Mouse (Mus musculus) kidney, adult 2 months (tissue): ENCODE data around the gene F11. TPM values are rescaled to one million over a fixed set of nuclear protein-coding genes. Genes with fewer than 3 reads are reported as not detected.

Experiments
- DNase-seq: peaks from one replicate; pipeline ENCODE4 v3.0.0; 2021
- H3K27ac ChIP-seq: fragments of 200-500 bp; 2 replicates; pipeline ENCODE4 v1.5.1; 2012; ENCODE audit warnings: low read depth, low read length, control low read depth, inconsistent platforms; ENCODE audit not compliant: insufficient read depth
- H3K27me3 ChIP-seq: fragments of 200-500 bp; replicated peaks from 2 replicates; pipeline ENCODE4 v1.6.1; 2012; ENCODE audit warnings: mild to moderate bottlenecking, moderate library complexity, low read length, inconsistent platforms; ENCODE audit not compliant: control insufficient read depth, insufficient read depth
- H3K36me3 ChIP-seq: fragments of 200-500 bp; 2 replicates; pipeline ENCODE4 v1.6.1; 2012; ENCODE audit warnings: mild to moderate bottlenecking, moderate library complexity, low read length, inconsistent platforms; ENCODE audit not compliant: control insufficient read depth, insufficient read depth
- H3K4me1 ChIP-seq: fragments of 200-500 bp; 2 replicates; pipeline ENCODE4 v1.6.1; 2011; ENCODE audit warnings: low read length; ENCODE audit not compliant: control insufficient read depth, insufficient read depth
- H3K4me3 ChIP-seq: fragments of 200-500 bp; 2 replicates; pipeline ENCODE4 v1.5.1; 2011; ENCODE audit warnings: mild to moderate bottlenecking, low read depth, low read length, control low read depth; ENCODE audit not compliant: insufficient read depth
- CTCF ChIP-seq: fragments of 200-500 bp; conservative IDR thresholded peaks from 2 replicates; pipeline ENCODE4 v1.5.1; 2011; ENCODE audit warnings: low read depth, mild to moderate bottlenecking, control low read depth, low read length, moderate library complexity, mixed read lengths; ENCODE audit not compliant: insufficient read depth, insufficient read length
- POLR2A ChIP-seq: fragments of 200-500 bp; IDR thresholded peaks from one replicate; pipeline ENCODE4 v1.6.1; 2011; ENCODE audit warnings: low read depth, low read length, control low read depth
- WGBS: fragments of 180-500 bp; shearing (Covaris S2); methylation state at CpG from one replicate; pipeline ENCODE4 v1.1.7; 2018; 5-methylcytosine and 5-hydroxymethylcytosine counted together
- polyA plus RNA-seq: library from polyadenylated mRNA; depleted of rRNA; stranded (reverse); fragments of >200 nt; gene quantifications from 2 replicates; pipeline ENCODE4 v1.2.3, GENCODE M21; 2012

Gene F11
- polyA plus RNA-seq, 1 experiment = not detected

DNA sequence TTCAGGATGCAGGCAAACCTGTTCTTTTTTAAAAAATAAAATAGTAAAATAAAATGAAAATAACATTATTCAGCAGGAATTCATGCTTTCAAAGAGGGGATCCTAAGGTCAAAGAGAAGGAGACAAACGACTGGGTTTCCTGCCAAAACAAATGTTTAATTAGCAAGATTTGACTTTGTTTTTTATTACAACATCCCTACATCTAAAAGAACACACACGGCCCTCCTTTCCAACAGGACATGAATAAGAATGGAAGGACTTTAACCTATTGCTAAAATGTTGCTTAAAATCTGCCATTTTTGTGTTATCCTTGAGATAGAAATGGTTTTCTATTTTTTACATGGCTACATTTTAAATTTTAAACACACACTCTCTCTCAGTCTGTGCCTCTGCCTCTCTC, 8.7 kb downstream of the F11 start:
- 30% methylated on average over 2 of the region's 2 CpGs for WGBS
- Histone ChIP-seq H3K4me3 (no peak overlapping the region), H3K27ac (no peak overlapping the region), H3K4me1 (no peaks in the 10 kb centered on the region), H3K36me3 (no peaks in the 10 kb centered on the region), H3K27me3 (no peaks in the 10 kb centered on the region)
- TF ChIP-seq POLR2A (no peak), CTCF (no peak)
- no peak for DNase-seq

- Histone ChIP-seq H3K4me1 (no peaks in the 10 kb centered on the region), H3K36me3 (no peaks in the 10 kb centered on the region), H3K27me3 (no peaks in the 10 kb centered on the region), H3K27ac (no peak overlapping the region), H3K4me3 (no peak overlapping the region)
- TF ChIP-seq POLR2A (no peak), CTCF (no peak)
- WGBS = 64% methylated on average over 7 of the region's 7 CpGs
- DNase-seq = no peak
Observed at GRCm38 (mm10) chr8:45246307-45246706, 15.5 kb downstream of the F11 start.

- Histone ChIP-seq H3K4me1 (no peaks in the 10 kb centered on the region), H3K27ac (no peak overlapping the region), H3K36me3 (no peaks in the 10 kb centered on the region), H3K4me3 (no peak overlapping the region), H3K27me3 (no peaks in the 10 kb centered on the region)
- no peak for TF ChIP-seq CTCF
- no peak for TF ChIP-seq POLR2A
- no peak for DNase-seq
- 75% methylated on average over 8 of the region's 8 CpGs for WGBS
Observed at GRCm38 (mm10) chr8:45239363-45239762, 22.5 kb downstream of the F11 start.

DNA sequence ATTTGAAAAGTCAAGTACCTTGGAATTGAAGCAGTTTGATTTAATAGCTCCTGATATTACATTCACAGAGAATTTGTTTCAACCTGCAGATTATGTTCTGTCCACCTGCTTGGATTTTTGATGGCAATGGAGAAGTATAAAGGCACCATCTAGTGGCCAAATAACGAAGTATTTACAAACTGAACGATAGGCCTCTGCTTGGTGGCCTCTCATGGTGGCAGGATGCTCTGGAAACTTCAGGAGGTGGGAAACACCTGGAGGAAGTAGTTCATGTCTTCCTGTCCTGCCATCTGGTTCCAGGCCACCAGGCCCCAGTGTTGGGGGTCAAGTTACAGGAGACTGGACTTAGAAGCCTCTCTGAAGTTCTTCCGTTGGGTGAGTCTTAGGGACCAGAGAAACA, 23.5 kb downstream of the F11 start:
- H3K4me1 ChIP-seq = no peaks in the 10 kb centered on the region
- no peaks in the 10 kb centered on the region for H3K36me3 ChIP-seq
- peak; percentile 42 for TF ChIP-seq CTCF
- TF ChIP-seq POLR2A = no peak
- no peak overlapping the region for H3K4me3 ChIP-seq
- no peaks in the 10 kb centered on the region for H3K27me3 ChIP-seq
- DNase-seq = peak; percentile 44
- WGBS = 22% methylated on average over 3 of the region's 3 CpGs
- no peak overlapping the region for H3K27ac ChIP-seq

GRCm38 (mm10) chr8:45236164-45236912, 25.5 kb downstream of the F11 start:
- Histone ChIP-seq H3K36me3 (no peaks in the 10 kb centered on the region), H3K4me1 (no peaks in the 10 kb centered on the region), H3K27me3 (no peaks in the 10 kb centered on the region), H3K4me3 (no peak overlapping the region), H3K27ac (no peak overlapping the region)
- DNase-seq = peak; percentile 33
- TF ChIP-seq CTCF (peak; percentile 69), POLR2A (no peak)
- WGBS = 20% methylated on average over 14 of the region's 14 CpGs

- Histone ChIP-seq H3K4me3 (no peak overlapping the region), H3K27me3 (no peaks in the 10 kb centered on the region), H3K36me3 (no peaks in the 10 kb centered on the region), H3K4me1 (no peaks in the 10 kb centered on the region), H3K27ac (no peak overlapping the region)
- 82% methylated on average over 6 of the region's 6 CpGs for WGBS
- TF ChIP-seq POLR2A (no peak), CTCF (no peak)
- no peak for DNase-seq
Observed at GRCm38 (mm10) chr8:45235228-45235627, 26.6 kb downstream of the F11 start.

DNA sequence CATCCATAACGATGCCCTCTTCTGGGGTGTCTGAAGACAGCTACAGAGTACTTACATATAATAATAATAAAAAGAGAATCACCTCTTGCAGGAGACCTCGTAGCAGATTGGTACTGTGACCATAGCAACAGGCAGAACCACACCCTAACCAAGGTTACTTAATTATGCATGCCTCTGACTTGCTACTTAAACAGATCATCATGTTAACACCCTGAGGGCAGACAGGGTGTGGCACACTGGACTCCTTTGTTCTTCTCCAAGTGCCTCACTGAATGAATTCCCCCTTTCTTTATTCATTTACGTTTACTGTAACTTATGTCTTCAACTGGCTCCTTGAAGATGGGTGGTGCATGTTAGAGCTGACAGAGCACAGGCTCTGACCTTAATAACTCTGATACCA, 28.6 kb downstream of the F11 start:
- DNase-seq = no peak
- no peak overlapping the region for H3K4me3 ChIP-seq
- WGBS = 63% methylated on average over 3 of the region's 3 CpGs
- H3K27me3 ChIP-seq = no peaks in the 10 kb centered on the region
- H3K4me1 ChIP-seq = no peaks in the 10 kb centered on the region
- no peaks in the 10 kb centered on the region for H3K36me3 ChIP-seq
- H3K27ac ChIP-seq = no peak overlapping the region
- TF ChIP-seq POLR2A = no peak
- TF ChIP-seq CTCF = no peak
